Mouse (Mus musculus) liver, embryonic 12.5 days (tissue): ENCODE results near the gene Cngb1. TPM values are rescaled to one million over a fixed set of nuclear protein-coding genes. Genes with fewer than 3 reads are reported as not detected.

Experiments used
- ATAC-seq: fragments of 200-750 bp; cut with Nextera tagmentation; 2 replicates; pipeline ENCODE4 v1.8.0; 2017; ENCODE audit warnings: moderate number of reproducible peaks, mild to moderate bottlenecking, moderate library complexity
- H3K27ac ChIP-seq: fragments of 300-500 bp; sonication (generic); 2 replicates; pipeline ENCODE4 v1.5.1; 2016; ENCODE audit warnings: mild to moderate bottlenecking
- H3K27me3 ChIP-seq: fragments of 300-500 bp; sonication (generic); replicated peaks from 2 replicates; pipeline ENCODE4 v1.6.1; 2016; ENCODE audit warnings: mild to moderate bottlenecking, moderate library complexity
- H3K36me3 ChIP-seq: fragments of 300-500 bp; sonication (generic); 2 replicates; pipeline ENCODE4 v1.6.1; 2016; ENCODE audit warnings: mild to moderate bottlenecking, moderate library complexity
- H3K4me1 ChIP-seq: fragments of 300-500 bp; sonication (generic); 2 replicates; pipeline ENCODE4 v1.6.1; 2016
- H3K4me2 ChIP-seq: fragments of 300-500 bp; sonication (generic); 2 replicates; pipeline ENCODE4 v1.6.1; 2016; ENCODE audit warnings: mild to moderate bottlenecking, moderate library complexity
- H3K4me3 ChIP-seq: fragments of 300-500 bp; sonication (generic); 2 replicates; pipeline ENCODE4 v1.5.1; 2016; ENCODE audit warnings: mild to moderate bottlenecking, moderate library complexity
- H3K9ac ChIP-seq: fragments of 300-500 bp; sonication (generic); 2 replicates; pipeline ENCODE4 v1.6.1; 2016; ENCODE audit warnings: mild to moderate bottlenecking, moderate library complexity
- H3K9me3 ChIP-seq: fragments of 300-500 bp; sonication (generic); replicated peaks from 2 replicates; pipeline ENCODE4 v1.6.1; 2016; ENCODE audit warnings: mild to moderate bottlenecking, moderate library complexity
- WGBS: fragments of 180-500 bp; shearing (Covaris S2); methylation state at CpG from one replicate; pipeline ENCODE4 v1.1.7; 2016; ENCODE audit not compliant: insufficient replicate concordance; 5-methylcytosine and 5-hydroxymethylcytosine counted together
- polyA plus RNA-seq: library from polyadenylated mRNA; unstranded; fragments of >200 nt; fragmentation: Nextera tagmentation; extraction: Ambion mirVana; gene quantifications from 2 replicates; pipeline ENCODE4 v1.2.1, GENCODE M21; 2016

Cngb1 gene
- polyA plus RNA-seq, 1 experiment from 2014 or later: not detected

DNA sequence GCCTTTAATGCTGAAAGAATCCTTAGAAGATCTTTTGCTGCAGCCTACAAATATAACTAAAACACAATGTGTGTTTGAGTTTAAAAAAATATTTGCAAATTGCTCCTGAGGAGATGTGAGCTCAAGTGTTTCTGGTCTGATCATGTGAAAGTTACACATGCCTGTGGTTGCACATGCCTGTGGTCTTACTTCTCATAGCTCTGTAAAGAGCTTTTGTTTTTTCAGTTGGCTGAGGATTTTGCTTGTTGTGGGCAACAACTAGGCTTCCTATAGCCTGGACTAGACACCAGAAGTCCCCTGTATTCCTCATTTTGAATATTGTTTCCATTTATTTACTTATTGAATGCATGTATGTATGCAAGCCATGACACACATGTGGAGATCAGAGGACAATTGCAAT lies 30.0 kb upstream of the Cngb1 start:
- Histone ChIP-seq H3K27me3 (no peaks in the 10 kb centered on the region), H3K9ac (no peak overlapping the region), H3K4me2 (no peak overlapping the region), H3K4me1 (peaks cover 16% of the 10 kb centered on the region), H3K27ac (no peak overlapping the region), H3K36me3 (peaks cover 44% of the 10 kb centered on the region), H3K4me3 (no peak overlapping the region), H3K9me3 (no peaks in the 10 kb centered on the region)
- ATAC-seq: no peak

DNA sequence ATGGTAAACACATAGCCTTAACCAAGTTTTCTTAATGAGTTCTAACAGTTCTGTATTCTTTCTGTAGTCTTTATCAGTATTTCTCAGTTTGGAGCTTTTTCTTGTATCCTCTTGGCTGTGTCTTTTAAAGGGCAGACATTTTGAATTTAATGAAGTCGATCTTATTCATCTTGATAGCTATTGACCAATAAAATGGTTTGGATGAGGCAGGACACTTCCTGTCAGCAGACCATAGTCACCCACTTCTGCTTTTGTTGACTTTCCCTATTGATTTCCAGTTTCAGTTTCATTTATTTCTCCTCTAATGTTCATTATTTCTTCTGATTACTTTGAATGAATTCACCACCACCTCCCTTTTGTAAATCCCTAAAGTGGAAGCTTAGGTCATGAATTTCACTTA lies 29.3 kb upstream of the Cngb1 start:
- ATAC-seq: no peak
- H3K27ac ChIP-seq: no peak overlapping the region
- no peak overlapping the region for H3K4me2 ChIP-seq
- no peaks in the 10 kb centered on the region for H3K9me3 ChIP-seq
- no peak overlapping the region for H3K4me3 ChIP-seq
- peaks cover 22% of the 10 kb centered on the region for H3K4me1 ChIP-seq
- no peaks in the 10 kb centered on the region for H3K27me3 ChIP-seq
- no peak overlapping the region for H3K9ac ChIP-seq
- 56% methylated on average over 1 of the region's 1 CpGs for WGBS
- H3K36me3 ChIP-seq: peaks cover 38% of the 10 kb centered on the region

DNA sequence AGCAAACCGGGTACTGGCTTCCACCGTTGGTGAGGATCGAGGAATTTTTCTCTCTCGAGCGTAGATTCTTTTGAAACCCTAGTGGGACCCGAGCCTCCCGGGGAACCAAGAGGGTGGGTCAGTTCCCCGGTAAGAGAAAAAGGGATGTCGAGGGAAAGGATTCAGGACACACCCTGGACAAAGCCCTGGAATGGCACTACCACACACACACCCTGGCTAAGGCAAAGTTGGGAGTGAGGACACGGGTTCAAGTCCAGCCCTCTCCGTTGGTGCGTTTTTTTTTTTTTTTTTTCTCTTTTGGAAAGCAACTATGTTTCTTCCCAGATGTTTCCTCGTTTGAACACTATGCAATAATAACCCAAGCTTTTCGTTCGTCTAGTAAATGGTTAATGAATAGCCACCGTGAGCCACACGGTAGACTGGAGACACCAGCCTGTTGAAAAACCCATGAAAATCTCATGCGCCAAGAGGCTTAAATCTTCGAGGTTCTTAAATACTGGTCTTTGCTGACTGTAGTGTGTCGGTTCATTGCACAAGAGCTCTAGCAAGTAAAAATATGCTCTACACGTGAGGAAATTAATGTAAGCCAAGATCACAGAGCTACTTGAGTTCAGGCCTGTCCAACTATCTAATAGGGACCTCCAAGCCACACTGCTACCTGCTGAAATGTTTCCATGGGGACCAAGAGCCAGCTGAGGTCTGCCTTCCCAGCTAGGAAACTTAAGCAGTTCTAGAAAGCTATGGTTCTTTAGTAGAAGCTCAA lies 26.2 kb upstream of the Cngb1 start:
- 27% methylated on average over 21 of the region's 21 CpGs for WGBS
- Histone ChIP-seq H3K36me3 (peaks cover 43% of the 10 kb centered on the region), H3K4me3 (peak overlapping the region; percentile 72), H3K9me3 (no peaks in the 10 kb centered on the region), H3K27me3 (no peaks in the 10 kb centered on the region), H3K9ac (peak overlapping the region; percentile 74), H3K4me1 (peaks cover 33% of the 10 kb centered on the region), H3K27ac (peak overlapping the region; percentile 97), H3K4me2 (peak overlapping the region; percentile 97)
- ATAC-seq: no peak

DNA sequence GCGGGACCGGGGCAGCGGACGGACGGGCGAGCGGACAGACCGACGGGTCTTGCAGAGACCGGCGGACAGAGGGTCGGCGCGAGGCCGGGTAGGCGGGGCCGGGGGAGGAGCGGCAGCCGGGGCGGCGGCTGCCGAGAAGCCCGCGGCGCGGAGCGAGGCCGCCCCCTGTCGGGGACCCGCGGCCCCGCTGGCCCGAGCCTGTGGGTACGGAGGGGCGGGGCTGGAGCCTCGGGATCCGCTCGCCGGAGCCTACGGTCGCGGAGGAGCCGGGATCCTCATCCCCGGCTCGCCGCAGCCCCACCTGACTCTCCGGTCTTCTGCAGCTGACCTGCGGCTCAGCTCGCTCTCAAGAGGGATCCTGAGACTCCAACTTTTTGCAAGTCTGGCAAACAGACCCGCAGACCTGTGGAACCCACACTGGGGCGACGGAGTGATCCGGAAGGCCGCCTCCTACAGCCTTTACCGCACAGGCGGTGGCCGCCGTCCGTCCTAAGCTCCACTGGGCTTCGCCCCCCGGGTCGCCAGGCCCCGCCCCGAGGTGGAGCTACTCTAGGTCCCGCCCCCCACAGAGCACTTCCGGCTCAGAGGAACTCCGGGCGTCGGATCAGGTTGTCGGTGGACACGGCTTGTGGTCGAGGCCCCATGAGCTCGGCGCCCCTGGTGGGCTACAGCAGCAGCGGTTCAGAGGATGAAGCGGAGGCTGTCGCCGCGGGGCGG lies 25.5 kb upstream of the Cngb1 start, which contains the start of the genes Zfp319 and Usb1:
Gene Zfp319 (minus strand): TSS at position 231 of the 717 bp plus-strand sequence.
Gene Usb1 (plus strand): TSS at position 565 of the 717 bp plus-strand sequence.
- under 1% methylated on average over 75 of the region's 80 CpGs for WGBS
- peaks cover 47% of the 10 kb centered on the region for H3K36me3 ChIP-seq
- H3K4me2 ChIP-seq: peak within 1 kb of the TSS; percentile 97
- ATAC-seq: peak; percentile 93
- no peaks in the 10 kb centered on the region for H3K9me3 ChIP-seq
- H3K9ac ChIP-seq: peak within 1 kb of the TSS; percentile 74
- H3K4me3 ChIP-seq: peak within 1 kb of the TSS; percentile 72
- H3K27ac ChIP-seq: peak within 1 kb of the TSS; percentile 97
- no peaks in the 10 kb centered on the region for H3K27me3 ChIP-seq
- peaks cover 33% of the 10 kb centered on the region for H3K4me1 ChIP-seq

DNA sequence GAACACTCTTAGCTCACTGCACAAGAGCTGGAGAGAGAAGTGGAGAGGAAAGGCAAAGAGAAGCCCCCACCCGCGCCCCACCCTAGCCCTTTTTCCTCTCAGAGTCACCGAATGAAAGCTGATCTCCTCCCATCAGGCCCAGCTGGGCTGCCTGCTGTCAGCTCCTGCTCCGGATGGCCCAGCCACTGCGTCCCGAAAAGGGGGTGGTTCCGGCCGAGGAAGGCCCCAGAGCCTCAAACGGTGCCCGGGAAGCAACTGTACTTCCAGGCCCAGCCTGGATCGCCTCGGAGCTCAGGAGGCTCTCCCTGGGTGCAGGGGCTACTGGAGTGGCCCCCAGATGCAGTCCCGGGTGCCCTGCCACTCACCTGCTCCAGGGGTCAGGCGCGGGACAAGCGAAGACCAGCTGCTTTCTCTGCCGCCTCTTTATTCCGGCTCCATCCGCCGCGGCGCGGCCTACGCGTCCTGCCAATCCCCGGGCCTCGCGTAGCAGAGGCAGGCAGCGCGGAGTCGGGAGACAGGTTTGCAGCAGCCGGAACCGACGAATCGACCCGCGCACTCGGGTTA lies 24.9 kb upstream of the Cngb1 start:
- Histone ChIP-seq H3K9me3 (no peaks in the 10 kb centered on the region), H3K27ac (peak overlapping the region; percentile 97), H3K27me3 (no peaks in the 10 kb centered on the region), H3K36me3 (peaks cover 54% of the 10 kb centered on the region), H3K4me2 (peak overlapping the region; percentile 97), H3K9ac (peak overlapping the region; percentile 74), H3K4me3 (peak overlapping the region; percentile 72), H3K4me1 (peaks cover 33% of the 10 kb centered on the region)
- peak; percentile 40 for ATAC-seq
- 1% methylated on average over 38 of the region's 38 CpGs for WGBS

DNA sequence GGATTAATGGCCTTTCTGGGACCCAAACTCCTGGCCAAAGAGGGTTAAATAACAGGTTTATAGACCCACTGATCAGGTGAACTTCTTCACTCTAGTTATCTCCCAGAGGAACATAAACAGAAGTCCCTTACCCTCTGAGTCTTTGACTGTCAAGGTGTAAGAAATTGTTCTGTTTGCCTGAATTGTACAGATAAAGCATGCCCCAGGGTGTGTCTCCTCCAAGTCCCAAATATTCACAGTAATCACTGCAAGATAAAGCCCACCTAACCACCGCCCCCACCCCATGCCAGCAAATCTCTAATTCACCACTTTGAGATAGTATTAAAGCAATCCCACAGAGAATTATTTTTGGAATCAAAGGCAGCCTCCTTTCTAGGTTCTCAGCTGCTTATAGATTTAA lies 24.0 kb upstream of the Cngb1 start:
- WGBS: 19% methylated on average over 1 of the region's 1 CpGs
- peaks cover 33% of the 10 kb centered on the region for H3K4me1 ChIP-seq
- no peak overlapping the region for H3K27ac ChIP-seq
- ATAC-seq: no peak
- peak overlapping the region; percentile 74; the same call in 1 of the 2 replicates for H3K9ac ChIP-seq
- H3K4me2 ChIP-seq: peak overlapping the region; percentile 97
- no peaks in the 10 kb centered on the region for H3K9me3 ChIP-seq
- H3K4me3 ChIP-seq: peak overlapping the region; percentile 72
- no peaks in the 10 kb centered on the region for H3K27me3 ChIP-seq
- H3K36me3 ChIP-seq: peaks cover 61% of the 10 kb centered on the region

DNA sequence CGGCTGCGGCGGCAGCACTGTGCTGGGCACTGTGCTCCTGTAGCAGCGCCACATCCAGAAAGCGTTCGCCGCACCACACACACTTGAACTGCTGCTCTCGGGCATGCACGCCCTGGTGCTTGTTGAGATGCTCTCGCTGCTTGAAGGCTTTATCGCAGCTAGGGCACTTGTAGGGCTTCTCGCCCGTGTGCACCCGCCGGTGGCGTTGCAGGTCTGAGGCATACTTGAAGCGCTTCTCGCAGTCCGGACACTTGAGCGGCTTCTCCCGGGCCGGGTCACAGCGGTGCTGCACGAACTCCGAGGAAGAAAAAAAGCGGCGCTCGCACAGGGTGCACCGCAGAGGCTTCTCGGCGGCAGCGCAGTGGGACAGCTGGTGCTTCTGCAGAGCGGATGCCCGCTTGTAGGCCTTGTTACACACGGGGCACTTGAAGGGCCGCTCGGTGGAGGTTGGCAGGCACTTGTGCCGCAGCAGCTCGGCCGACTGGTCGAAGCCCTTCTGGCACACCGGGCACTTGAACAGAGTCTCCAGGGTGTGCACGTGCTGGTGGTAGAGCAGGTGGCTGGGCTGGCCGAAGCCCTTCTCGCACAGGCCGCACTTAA lies 21.6 kb upstream of the Cngb1 start:
- no peak overlapping the region for H3K27ac ChIP-seq
- no peak overlapping the region for H3K4me2 ChIP-seq
- ATAC-seq: no peak
- WGBS: 89% methylated on average over 44 of the region's 46 CpGs
- H3K9me3 ChIP-seq: no peaks in the 10 kb centered on the region
- H3K27me3 ChIP-seq: peaks cover 7% of the 10 kb centered on the region; the same call in 1 of the 2 replicates
- peaks cover 51% of the 10 kb centered on the region for H3K36me3 ChIP-seq
- H3K4me3 ChIP-seq: no peak overlapping the region
- peaks cover 28% of the 10 kb centered on the region for H3K4me1 ChIP-seq
- no peak overlapping the region for H3K9ac ChIP-seq

DNA sequence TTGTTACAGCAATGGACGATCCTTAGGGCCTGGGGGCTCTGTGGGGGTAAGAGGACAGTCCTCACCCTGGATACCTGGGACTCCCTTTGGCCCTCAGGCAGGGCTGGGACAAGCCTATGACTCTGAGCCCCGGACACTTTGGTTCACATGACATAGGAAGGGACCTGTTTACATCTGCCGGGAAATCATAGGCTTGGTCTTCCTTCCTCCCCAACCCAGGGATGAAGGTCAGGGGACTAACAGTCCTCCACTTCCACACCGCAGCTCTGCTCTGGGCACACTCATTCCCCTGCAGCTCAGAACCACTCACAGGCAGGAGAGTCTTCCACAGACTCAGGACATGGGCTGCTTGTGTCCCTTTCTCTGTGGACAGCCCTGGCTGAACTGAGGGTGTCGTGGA lies 20.4 kb upstream of the Cngb1 start:
- Histone ChIP-seq H3K9ac (no peak overlapping the region), H3K27me3 (peaks cover 15% of the 10 kb centered on the region), H3K9me3 (no peaks in the 10 kb centered on the region), H3K4me3 (no peak overlapping the region), H3K4me2 (no peak overlapping the region), H3K36me3 (peaks cover 51% of the 10 kb centered on the region), H3K27ac (no peak overlapping the region), H3K4me1 (peaks cover 18% of the 10 kb centered on the region)
- no peak for ATAC-seq
- WGBS: 78% methylated on average over 5 of the region's 5 CpGs

DNA sequence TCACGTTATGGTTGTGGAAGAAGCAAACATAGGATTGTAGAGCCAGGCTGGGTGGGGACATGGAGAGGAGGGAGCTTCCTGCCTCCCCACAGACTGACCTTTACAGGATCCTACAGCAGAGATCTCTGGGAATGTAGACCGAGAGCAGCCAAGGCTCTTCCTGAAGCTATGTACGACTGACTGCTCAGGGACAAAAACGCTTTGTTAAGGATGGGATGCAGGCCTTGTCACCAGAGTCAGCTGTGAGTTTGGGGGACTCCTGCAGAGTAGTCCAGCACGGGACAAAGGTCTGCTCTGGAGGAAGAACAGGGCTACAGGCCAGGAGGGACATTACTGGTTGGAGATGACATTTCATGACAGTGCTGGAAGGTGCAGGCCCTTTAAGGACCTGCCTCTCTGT lies 18.3 kb upstream of the Cngb1 start:
- H3K4me2 ChIP-seq: no peak overlapping the region
- no peak for ATAC-seq
- no peak overlapping the region for H3K9ac ChIP-seq
- peaks cover 37% of the 10 kb centered on the region for H3K27me3 ChIP-seq
- H3K36me3 ChIP-seq: peaks cover 48% of the 10 kb centered on the region
- H3K27ac ChIP-seq: no peak overlapping the region
- no peaks in the 10 kb centered on the region for H3K9me3 ChIP-seq
- H3K4me3 ChIP-seq: no peak overlapping the region
- H3K4me1 ChIP-seq: peaks cover 13% of the 10 kb centered on the region
- WGBS: 65% methylated on average over 5 of the region's 5 CpGs

DNA sequence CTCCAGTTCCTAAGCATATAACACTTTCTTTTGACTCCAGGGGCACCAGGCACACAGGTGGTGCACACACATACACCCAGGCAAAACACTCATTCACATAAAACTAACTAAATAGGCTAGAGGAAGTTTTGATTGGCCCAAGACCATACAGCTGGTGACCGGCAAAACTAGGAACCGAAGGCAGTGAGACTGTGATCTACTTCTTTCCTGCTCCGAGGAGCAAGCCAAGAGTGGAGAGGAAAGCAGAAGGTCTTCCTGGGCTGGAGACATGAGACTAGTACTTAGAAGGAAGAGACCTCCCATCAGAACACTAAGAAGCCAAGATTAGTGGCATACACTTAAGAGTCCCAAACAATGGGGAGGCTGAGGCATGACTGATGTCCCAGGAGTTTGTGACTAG lies 16.8 kb upstream of the Cngb1 start:
- no peak overlapping the region for H3K9ac ChIP-seq
- peaks cover 34% of the 10 kb centered on the region for H3K36me3 ChIP-seq
- peaks cover 50% of the 10 kb centered on the region for H3K27me3 ChIP-seq
- no peak overlapping the region for H3K4me3 ChIP-seq
- 73% methylated on average over 3 of the region's 3 CpGs for WGBS
- H3K9me3 ChIP-seq: no peaks in the 10 kb centered on the region
- no peak for ATAC-seq
- no peak overlapping the region for H3K4me2 ChIP-seq
- peaks cover 13% of the 10 kb centered on the region for H3K4me1 ChIP-seq
- H3K27ac ChIP-seq: no peak overlapping the region

DNA sequence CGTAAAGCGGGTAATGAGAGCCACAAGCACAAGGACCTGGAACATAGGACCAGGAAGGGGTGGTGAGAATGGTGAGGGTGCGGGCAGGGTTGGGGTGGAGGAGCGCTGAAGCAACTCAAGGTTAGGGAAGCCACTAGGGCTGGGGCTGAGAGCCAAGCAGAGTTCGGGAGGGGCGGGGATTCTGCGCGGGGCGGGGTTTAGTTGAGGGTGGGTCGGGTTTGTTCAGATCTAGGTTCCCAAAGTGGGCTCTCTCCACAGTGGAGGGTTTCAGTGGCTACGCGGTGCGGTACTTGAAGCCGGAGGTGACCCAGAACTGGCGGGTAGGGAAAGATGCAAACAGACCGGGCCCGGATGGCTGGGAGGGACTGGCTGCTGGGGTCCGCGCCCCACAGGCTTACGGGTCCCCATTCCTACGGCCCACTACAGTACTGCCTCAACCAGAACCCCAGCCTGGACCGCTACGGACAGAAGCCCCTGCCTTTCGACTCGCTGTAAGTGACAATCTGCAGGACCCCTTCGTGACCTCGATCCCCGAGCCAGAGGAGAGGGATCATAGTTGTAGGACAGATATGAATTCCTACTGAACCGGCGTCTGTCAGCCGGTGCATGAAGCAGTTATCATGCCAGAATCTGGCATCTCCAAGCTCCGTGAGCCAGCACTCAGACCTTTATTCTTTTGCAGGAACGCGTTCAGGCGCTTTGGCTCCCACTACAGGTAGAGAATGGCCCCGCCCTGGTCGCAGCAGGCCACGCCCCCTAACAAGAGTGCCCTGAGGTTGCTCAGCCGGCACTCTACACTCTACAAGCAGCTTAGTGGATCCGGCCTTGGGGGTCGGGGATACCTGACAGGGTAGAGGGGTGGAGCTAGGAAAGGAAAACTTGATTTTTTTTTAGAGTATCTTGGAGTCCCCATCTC lies 14.1 kb upstream of the Cngb1 start:
- Histone ChIP-seq H3K27me3 (peaks cover 58% of the 10 kb centered on the region), H3K4me2 (peak overlapping the region; percentile 76), H3K9ac (peak overlapping the region; percentile 46; the same call in 1 of the 2 replicates), H3K9me3 (no peaks in the 10 kb centered on the region), H3K4me3 (peak overlapping the region; percentile 50), H3K27ac (no peak overlapping the region), H3K36me3 (peaks cover 8% of the 10 kb centered on the region), H3K4me1 (peaks cover 13% of the 10 kb centered on the region)
- peak; percentile 67 for ATAC-seq
- 3% methylated on average over 41 of the region's 41 CpGs for WGBS
